Mouse (Mus musculus): ENCODE measurements around the gene Zfp791.

DNA sequence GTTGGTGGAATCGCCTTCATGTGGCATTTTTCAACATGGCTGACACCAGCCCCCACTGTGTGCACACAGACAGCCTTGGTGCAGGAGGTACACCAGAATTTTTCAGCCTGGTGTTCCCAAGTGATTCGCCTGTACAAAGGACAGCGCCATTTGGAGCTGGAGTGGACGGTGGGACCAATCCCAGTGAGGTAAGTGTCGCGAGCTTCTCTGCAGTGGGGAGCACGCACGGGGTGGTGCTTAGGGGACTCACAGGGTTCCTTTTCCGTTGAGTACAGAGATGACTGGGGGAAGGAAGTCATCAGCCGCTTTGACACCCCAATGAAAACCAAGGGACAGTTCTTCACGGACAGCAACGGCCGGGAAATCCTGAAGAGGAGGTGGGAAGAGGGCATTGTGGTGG is 27.8 kb downstream of the Zfp791 start:
- TF ChIP-seq HCFC1 (IDR thresholded peaks at IDR 0.05; ENCODE audit: borderline replicate concordance, insufficient read depth, low read length) (no peak), CHD2 (IDR thresholded peaks at IDR 0.05; ENCODE audit: low read depth, low read length) (no peak)
